Mouse (Mus musculus): ENCODE results near the gene Scgb1a1.

GRCm38 (mm10) chr19:9067292-9067691, 20.5 kb downstream of the Scgb1a1 start:
- no peak for TF ChIP-seq CTCF (IDR thresholded peaks at IDR 0.05; ENCODE audit: borderline replicate concordance, control insufficient read depth, extremely low read depth, insufficient read depth, low read length, poor library complexity)
- no peak for TF ChIP-seq POLR2A (IDR thresholded peaks at IDR 0.05; ENCODE audit: control insufficient read depth, extremely low read depth, insufficient read depth, low read length, poor library complexity)
